Comparison of ENCODE assay signal across 10 mouse cellular contexts in genomic region chr2:30931922-30932321, GRCm38 (mm10).
"Had no signal": no experiment of that assay in that cellular context is flagged by ENCODE, and none has a peak within 500 bp of the region (broad histone marks: within the 10 kb centered on the region; RNA-seq: fewer than 3 reads in every experiment).

No protein-coding gene starts in this region.

- DNase-seq: kidney, adult 8-10 months; kidney, postnatal 25 days; layer of hippocampus, adult 9-11 months; layer of hippocampus, postnatal 36 days; liver; lung, adult 18-20 months; lung, postnatal 14 days; right cerebral cortex, adult 18-20 months; right cerebral cortex, postnatal 25 days; thymus, postnatal 14 days had no signal
